Mouse (Mus musculus): ENCODE measurements at regions not wholly inside any gene's neighbourhood (a gene's known extent, or its start where the extent isn't known, plus 50 kb on each side); places are given as distances from the start of the nearest gene placed in this dataset.

- peak; percentile 11 for DNase-seq (ENCODE audit: low spot score)
Measured at GRCm38 (mm10) chr3:144012820-144013219, 192.2 kb downstream of the Lmo4 start.

GRCm38 (mm10) chr3:144012173-144012572 lies 192.8 kb downstream of the Lmo4 start:
- DNase-seq (ENCODE audit: low spot score), result no peak

GRCm38 (mm10) chr3:144011456-144012025 lies 193.5 kb downstream of the Lmo4 start:
- DNase-seq (ENCODE audit: low spot score), result no peak

- DNase-seq (ENCODE audit: low spot score), result no peak
Measured at GRCm38 (mm10) chr3:144010558-144010957, 194.5 kb downstream of the Lmo4 start.

GRCm38 (mm10) chr3:144007111-144007619 lies 197.9 kb downstream of the Lmo4 start:
- no peak for DNase-seq (ENCODE audit: low spot score)

GRCm38 (mm10) chr3:143997909-143998308 lies 207.1 kb downstream of the Lmo4 start:
- no peak for DNase-seq (ENCODE audit: low spot score)

- DNase-seq (ENCODE audit: low spot score), result no peak
Measured at GRCm38 (mm10) chr3:143995045-143995444, 210.0 kb downstream of the Lmo4 start.

GRCm38 (mm10) chr3:143988991-143989390 lies 216.0 kb downstream of the Lmo4 start:
- DNase-seq (ENCODE audit: low spot score), result no peak

GRCm38 (mm10) chr3:143988037-143988436 lies 217.0 kb downstream of the Lmo4 start:
- DNase-seq (ENCODE audit: low spot score), result peak; percentile 8

- no peak for DNase-seq (ENCODE audit: low spot score)
Measured at GRCm38 (mm10) chr3:143986798-143987197, 218.2 kb downstream of the Lmo4 start.

- no peak for DNase-seq (ENCODE audit: low spot score)
Measured at GRCm38 (mm10) chr3:143986200-143986506, 218.9 kb downstream of the Lmo4 start.

GRCm38 (mm10) chr3:143985349-143986199 lies 219.4 kb downstream of the Lmo4 start:
- no peak for DNase-seq (ENCODE audit: low spot score)

GRCm38 (mm10) chr3:143978703-143979102 lies 226.3 kb downstream of the Lmo4 start:
- no peak for DNase-seq (ENCODE audit: low spot score)

- DNase-seq (ENCODE audit: low spot score), result no peak
Measured at GRCm38 (mm10) chr3:143977886-143978447, 227.1 kb downstream of the Lmo4 start.

GRCm38 (mm10) chr3:143973582-143973981 lies 231.4 kb downstream of the Lmo4 start:
- DNase-seq (ENCODE audit: low spot score), result peak; percentile 13

GRCm38 (mm10) chr3:143972351-143972750 lies 232.7 kb downstream of the Lmo4 start:
- no peak for DNase-seq (ENCODE audit: low spot score)

GRCm38 (mm10) chr3:143970771-143971170 lies 234.2 kb downstream of the Lmo4 start:
- no peak for DNase-seq (ENCODE audit: low spot score)

GRCm38 (mm10) chr3:143955508-143955907 lies 249.5 kb downstream of the Lmo4 start:
- no peak for DNase-seq (ENCODE audit: low spot score)

GRCm38 (mm10) chr3:143954822-143955221 lies 250.2 kb downstream of the Lmo4 start:
- DNase-seq (ENCODE audit: low spot score), result no peak

GRCm38 (mm10) chr3:143952289-143952688 lies 252.7 kb downstream of the Lmo4 start:
- no peak for DNase-seq (ENCODE audit: low spot score)

- DNase-seq (ENCODE audit: low spot score), result no peak
Measured at GRCm38 (mm10) chr3:143949656-143950055, 255.4 kb downstream of the Lmo4 start.

GRCm38 (mm10) chr3:143949026-143949637 lies 255.9 kb downstream of the Lmo4 start:
- DNase-seq (ENCODE audit: low spot score), result no peak

- DNase-seq (ENCODE audit: low spot score), result no peak
Measured at GRCm38 (mm10) chr3:143947938-143948267, 257.1 kb downstream of the Lmo4 start.
